Mouse (Mus musculus) midbrain, postnatal 0 days (tissue): ENCODE measurements around the gene Magi3. TPM values are rescaled to one million over a fixed set of nuclear protein-coding genes. Genes with fewer than 3 reads are reported as not detected.

ENCODE experiments used
- ATAC-seq: fragments of 200-750 bp; cut with Nextera tagmentation; 2 replicates; pipeline ENCODE4 v1.8.0; 2017; ENCODE audit warnings: moderate number of reproducible peaks, mild to moderate bottlenecking, moderate TSS enrichment, moderate library complexity; ENCODE audit not compliant: low FRiP score
- DNase-seq: peaks from one replicate; pipeline ENCODE4 v3.0.0-alpha.2; 2015; ENCODE audit warnings: low spot score
- H3K27ac ChIP-seq: fragments of 300-500 bp; sonication (generic); 2 replicates; pipeline ENCODE4 v1.5.1; 2014; ENCODE audit warnings: low read depth, mild to moderate bottlenecking, low read length, mixed read lengths
- H3K27me3 ChIP-seq: fragments of 300-500 bp; sonication (generic); 2 replicates; pipeline ENCODE4 v1.6.1; 2014; ENCODE audit warnings: low read length, control low read depth, mixed read lengths; ENCODE audit not compliant: insufficient read depth
- H3K36me3 ChIP-seq: fragments of 300-500 bp; sonication (generic); 2 replicates; pipeline ENCODE4 v1.6.1; 2014; ENCODE audit warnings: low read length, control low read depth, mixed read lengths; ENCODE audit not compliant: insufficient read depth
- H3K4me1 ChIP-seq: fragments of 300-500 bp; sonication (generic); 2 replicates; pipeline ENCODE4 v1.6.1; 2014; ENCODE audit warnings: mild to moderate bottlenecking, control low read depth, antibody characterized with exemption, low read length, mixed read lengths; ENCODE audit not compliant: insufficient read depth
- H3K4me2 ChIP-seq: fragments of 300-500 bp; sonication (generic); 2 replicates; pipeline ENCODE4 v1.6.1; 2014; ENCODE audit warnings: low read depth, mild to moderate bottlenecking, low read length, mixed read lengths; ENCODE audit not compliant: poor library complexity, severe bottlenecking
- H3K4me3 ChIP-seq: fragments of 300-500 bp; sonication (generic); 2 replicates; pipeline ENCODE4 v1.5.1; 2014; ENCODE audit warnings: low read depth, mild to moderate bottlenecking, low read length, moderate library complexity
- H3K9ac ChIP-seq: fragments of 300-500 bp; sonication (generic); replicated peaks from 2 replicates; pipeline ENCODE4 v1.6.1; 2014; ENCODE audit warnings: mild to moderate bottlenecking, low read length, moderate library complexity, mixed read lengths; ENCODE audit not compliant: poor library complexity, severe bottlenecking
- H3K9me3 ChIP-seq: fragments of 300-500 bp; sonication (generic); 2 replicates; pipeline ENCODE4 v1.6.1; 2016; ENCODE audit warnings: low read length, control low read depth
- CTCF ChIP-seq: IDR thresholded peaks from 2 replicates; pipeline ENCODE4 v1.5.1; 2016; ENCODE audit warnings: antibody characterized with exemption, mild to moderate bottlenecking
- WGBS: fragments of 180-500 bp; shearing (Covaris S2); extraction: QIAGEN DNeasy Blood & Tissue Kit; methylation state at CpG from one replicate; pipeline ENCODE4 v1.1.7; 2014; 5-methylcytosine and 5-hydroxymethylcytosine counted together
- polyA plus RNA-seq: library from polyadenylated mRNA; unstranded; fragments of >200 nt; fragmentation: Nextera tagmentation; extraction: Ambion mirVana; gene quantifications from 2 replicates; pipeline ENCODE4 v1.2.1, GENCODE M21; 2015
- total RNA-seq: library from RNA; depleted of rRNA; stranded (reverse); fragments of >200 nt; gene quantifications from 2 replicates; pipeline ENCODE4 v1.2.3, GENCODE M21; 2014

Gene Magi3
- total and polyA plus RNA-seq, 2 experiments from 2014 or later, result 3.1 to 17.0 TPM

DNA sequence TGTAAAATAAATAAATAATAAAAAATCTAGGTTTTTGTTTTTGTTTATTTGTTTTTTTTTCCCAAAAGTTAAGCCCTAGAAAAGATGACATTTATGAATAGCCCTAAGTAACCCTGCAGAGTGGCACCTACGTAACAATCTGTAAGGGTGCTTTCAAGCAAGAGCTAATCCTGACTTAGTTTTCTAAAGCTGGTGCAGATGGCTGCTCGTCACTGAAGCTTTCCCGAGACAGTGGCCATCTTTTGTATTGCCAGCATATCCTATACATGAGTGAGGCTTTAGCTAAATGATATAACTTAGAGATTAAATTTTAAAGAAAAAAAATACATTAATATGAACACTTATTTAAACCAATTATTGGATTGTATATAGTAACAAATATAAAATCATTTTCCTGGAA is 202.2 kb downstream of the Magi3 start:
- Histone ChIP-seq H3K4me3 (no peak overlapping the region), H3K4me2 (no peak overlapping the region), H3K9ac (no peak overlapping the region), H3K27me3 (no peaks in the 10 kb centered on the region), H3K4me1 (no peaks in the 10 kb centered on the region), H3K27ac (no peak overlapping the region), H3K9me3 (no peaks in the 10 kb centered on the region), H3K36me3 (peaks cover 31% of the 10 kb centered on the region; the same call in 1 of the 2 replicates)
- WGBS, result 56% methylated on average over 3 of the region's 3 CpGs
- DNase-seq (no peak), ATAC-seq (no peak)
- TF ChIP-seq CTCF, result no peak

DNA sequence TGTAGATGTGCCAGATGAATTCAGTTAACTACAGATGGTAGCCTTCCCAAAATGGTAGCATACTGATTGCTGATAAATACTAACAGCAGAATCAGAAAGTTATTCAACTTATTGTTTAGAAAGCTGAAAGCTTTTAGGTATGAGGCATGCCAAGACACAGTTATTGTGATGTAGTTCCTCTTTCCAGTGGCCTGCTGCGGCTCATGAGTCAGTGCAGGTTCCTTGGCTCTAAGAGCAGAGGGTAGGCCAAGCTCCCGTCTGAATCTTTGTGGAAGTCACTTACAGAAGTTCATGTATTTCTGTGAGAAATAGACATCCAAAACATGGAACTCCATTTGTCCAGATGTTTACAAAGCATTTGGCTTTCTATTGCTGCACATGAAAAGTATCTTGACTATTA is 208.2 kb downstream of the Magi3 start:
- no peak for ATAC-seq
- 89% methylated on average over 2 of the region's 2 CpGs for WGBS
- H3K36me3 ChIP-seq, result peaks cover 21% of the 10 kb centered on the region; the same call in 1 of the 2 replicates

DNA sequence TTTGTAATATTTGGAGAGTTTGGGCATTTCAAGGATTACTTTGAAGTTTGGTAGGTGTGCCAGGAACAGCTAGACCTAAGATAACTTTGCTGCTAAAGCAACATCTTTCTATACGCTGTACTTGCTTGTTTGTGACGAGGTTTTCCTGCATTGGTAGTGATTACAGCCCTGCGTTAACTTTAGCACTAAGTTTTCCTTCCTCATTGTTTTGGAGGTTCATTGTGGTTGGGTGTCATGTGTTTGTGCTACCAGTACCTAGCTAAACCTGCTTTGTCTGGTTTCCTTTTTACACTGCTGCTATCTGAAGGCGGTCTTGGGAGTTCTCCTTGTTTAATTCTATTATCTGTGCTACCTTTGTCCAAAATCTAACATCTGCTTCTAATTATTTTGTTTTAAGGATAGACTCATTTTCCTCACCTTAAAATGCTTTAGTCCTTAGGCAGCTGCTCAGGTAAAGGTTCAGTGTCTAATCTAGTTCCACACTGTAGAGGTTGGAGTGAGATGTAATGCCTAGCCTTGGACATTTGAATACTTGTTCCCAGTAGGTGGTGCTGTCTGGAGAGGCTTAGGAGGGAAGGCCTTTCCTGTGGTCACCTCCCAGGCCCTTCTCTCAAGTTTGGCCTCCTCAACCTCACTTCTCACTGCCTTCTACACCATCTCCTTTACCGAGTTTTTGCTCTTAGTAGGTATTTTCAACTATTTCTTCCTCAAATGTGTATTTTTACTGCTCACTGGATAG is 210.1 kb downstream of the Magi3 start:
- Histone ChIP-seq H3K4me2 (no peak overlapping the region), H3K36me3 (peaks cover 17% of the 10 kb centered on the region), H3K4me1 (no peaks in the 10 kb centered on the region), H3K27ac (no peak overlapping the region), H3K27me3 (no peaks in the 10 kb centered on the region), H3K9ac (no peak overlapping the region), H3K4me3 (no peak overlapping the region), H3K9me3 (no peaks in the 10 kb centered on the region)
- 93% methylated on average over 5 of the region's 5 CpGs for WGBS
- ATAC-seq, result no peak
- TF ChIP-seq CTCF, result peak; percentile 38; the same call in 1 of the 2 replicates
- no peak for DNase-seq

More for the DNA sequence above, 208.2 kb downstream of the Magi3 start:
- H3K4me1 ChIP-seq, result no peaks in the 10 kb centered on the region
- no peaks in the 10 kb centered on the region for H3K27me3 ChIP-seq
- H3K9me3 ChIP-seq, result no peaks in the 10 kb centered on the region
- no peak overlapping the region for H3K27ac ChIP-seq
- DNase-seq, result no peak
- H3K4me3 ChIP-seq, result no peak overlapping the region
- no peak overlapping the region for H3K4me2 ChIP-seq
- no peak overlapping the region for H3K9ac ChIP-seq
- TF ChIP-seq CTCF, result no peak

DNA sequence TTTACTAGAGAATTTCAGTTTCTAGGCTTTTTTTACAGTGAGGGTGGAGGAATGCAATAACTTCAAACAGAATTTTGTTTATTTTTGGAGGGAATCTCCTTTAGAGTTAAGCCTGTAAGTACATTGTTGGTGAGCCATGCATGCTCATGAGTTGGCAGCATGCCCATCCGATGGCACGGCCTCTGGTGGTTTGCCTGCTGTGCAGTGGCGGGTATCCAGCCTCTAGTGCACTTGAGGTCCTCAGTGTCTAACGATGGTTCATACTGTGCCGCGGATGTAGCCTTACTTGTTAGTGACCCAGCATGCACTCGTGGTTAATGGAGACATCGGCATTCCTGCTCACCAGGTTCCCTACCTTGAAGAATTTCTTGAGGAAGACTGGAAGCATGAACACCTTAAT is 212.7 kb downstream of the Magi3 start:
- H3K36me3 ChIP-seq, result peaks cover 27% of the 10 kb centered on the region
- TF ChIP-seq CTCF, result no peak
- no peak overlapping the region for H3K27ac ChIP-seq
- peak; percentile 39 for DNase-seq
- no peaks in the 10 kb centered on the region for H3K27me3 ChIP-seq
- H3K9ac ChIP-seq, result no peak overlapping the region
- H3K4me2 ChIP-seq, result no peak overlapping the region
- no peak overlapping the region for H3K4me3 ChIP-seq
- no peaks in the 10 kb centered on the region for H3K4me1 ChIP-seq
- 47% methylated on average over 8 of the region's 8 CpGs for WGBS
- no peaks in the 10 kb centered on the region for H3K9me3 ChIP-seq
- ATAC-seq, result no peak

DNA sequence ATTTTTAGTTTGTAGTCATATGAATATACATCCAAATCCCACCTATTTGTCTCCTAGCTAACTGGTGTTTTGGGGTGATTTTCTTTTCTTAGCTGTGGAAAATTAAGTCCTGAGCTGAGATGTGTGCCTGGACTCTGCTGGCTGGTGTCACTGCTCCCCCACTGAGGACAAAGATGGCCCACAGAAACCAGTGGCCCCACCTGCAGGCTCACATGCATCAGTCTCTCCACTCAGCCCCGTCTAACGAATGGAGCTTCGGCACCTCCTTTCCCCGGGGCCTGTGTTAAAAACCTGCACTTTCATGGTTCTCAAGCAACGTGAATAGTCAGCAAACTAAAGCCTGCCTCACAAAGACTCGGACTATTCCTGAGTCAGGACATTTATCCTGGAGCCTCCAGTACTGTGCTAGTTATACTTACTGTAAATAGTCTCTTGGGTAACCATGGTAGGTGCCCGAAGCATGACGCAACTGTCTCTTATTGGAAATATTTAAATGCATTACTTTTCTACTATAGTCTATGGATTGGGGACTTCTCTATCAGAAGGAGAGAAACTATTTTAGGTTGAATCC is 213.2 kb downstream of the Magi3 start:
- no peaks in the 10 kb centered on the region for H3K9me3 ChIP-seq
- no peaks in the 10 kb centered on the region for H3K27me3 ChIP-seq
- peaks cover 27% of the 10 kb centered on the region for H3K36me3 ChIP-seq
- 64% methylated on average over 8 of the region's 8 CpGs for WGBS
- DNase-seq (no peak), ATAC-seq (no peak)
- H3K4me1 ChIP-seq, result no peaks in the 10 kb centered on the region
- no peak overlapping the region for H3K9ac ChIP-seq
- H3K4me3 ChIP-seq, result no peak overlapping the region
- no peak overlapping the region for H3K4me2 ChIP-seq
- no peak for TF ChIP-seq CTCF
- H3K27ac ChIP-seq, result no peak overlapping the region; the same call in 1 of the 2 replicates

DNA sequence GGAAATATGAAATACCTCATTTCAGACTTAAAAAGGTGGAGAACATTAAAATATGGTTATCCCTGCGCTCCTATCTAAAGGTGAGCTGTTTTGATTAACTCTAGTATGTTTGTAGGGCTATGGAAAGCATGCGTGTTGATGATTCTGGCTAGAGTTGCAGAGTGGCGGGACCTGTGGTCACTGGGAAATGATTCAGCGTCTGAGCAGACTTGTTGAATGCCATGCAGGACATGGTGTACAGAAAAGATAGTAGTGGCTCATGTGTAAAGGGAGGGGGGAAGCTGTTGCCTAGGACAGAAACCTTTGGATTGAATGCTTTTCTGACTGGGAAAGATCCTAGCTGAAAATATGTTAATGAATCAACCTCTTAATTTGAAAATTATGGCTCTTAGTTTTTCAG is 221.4 kb downstream of the Magi3 start:
- DNase-seq (no peak), ATAC-seq (no peak)
- 98% methylated on average over 4 of the region's 4 CpGs for WGBS
- H3K4me3 ChIP-seq, result no peak overlapping the region
- H3K9ac ChIP-seq, result no peak overlapping the region
- no peaks in the 10 kb centered on the region for H3K27me3 ChIP-seq
- no peaks in the 10 kb centered on the region for H3K9me3 ChIP-seq
- no peak for TF ChIP-seq CTCF
- peaks cover 40% of the 10 kb centered on the region for H3K36me3 ChIP-seq
- no peaks in the 10 kb centered on the region for H3K4me1 ChIP-seq
- no peak overlapping the region for H3K4me2 ChIP-seq
- no peak overlapping the region for H3K27ac ChIP-seq
